Mouse (Mus musculus): ENCODE data around the gene Lsm2. TPM values are rescaled to one million over a fixed set of nuclear protein-coding genes. Genes with fewer than 3 reads are reported as not detected.
"Not testable (repeated sequence)": the region's sequence is repeated elsewhere in the genome, so short reads cannot be mapped to it uniquely, and the experiment has no call there.

The Lsm2 gene
- polyA plus RNA-seq, 1 experiment: 54.6 TPM

DNA sequence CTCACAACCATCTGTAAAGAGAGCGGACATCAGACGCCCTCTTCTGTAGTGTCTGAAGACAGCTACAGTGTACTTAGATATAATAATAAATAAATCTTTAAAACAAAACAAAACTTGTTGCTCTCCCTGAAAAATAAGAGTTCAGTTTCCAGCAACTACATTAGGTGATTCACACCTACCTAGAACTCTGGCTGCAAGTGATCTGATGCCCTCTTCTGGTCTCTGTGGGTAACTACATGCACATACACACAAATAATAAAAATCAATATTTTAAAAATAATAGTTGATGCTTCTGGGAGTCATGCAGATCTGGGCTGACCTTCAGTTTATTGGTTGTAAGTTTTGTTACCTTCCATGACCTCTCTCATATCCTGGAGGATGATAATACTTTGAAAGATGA is 2.6 kb downstream of the Lsm2 start:
- DNase-seq (ENCODE audit: low read depth): no peak

DNA sequence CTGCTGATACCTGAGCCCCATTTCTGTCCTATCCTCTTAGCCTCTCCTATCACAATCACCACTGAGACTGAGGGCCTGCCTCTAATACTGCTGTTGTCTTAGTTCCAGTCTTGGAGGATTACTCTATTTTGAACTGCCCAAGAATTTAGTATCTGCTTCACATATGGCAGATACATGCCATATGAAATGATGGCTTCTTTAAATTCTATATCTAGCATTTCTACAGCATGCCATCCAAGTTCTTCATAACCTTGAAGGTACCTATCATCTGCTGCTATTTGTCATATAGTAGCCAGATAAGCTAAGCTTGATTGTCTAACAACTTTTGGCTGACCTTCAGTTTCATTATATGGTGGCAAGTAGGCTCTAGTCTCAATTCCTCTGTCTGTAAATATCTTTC is 13.1 kb downstream of the Lsm2 start:
- no peak for DNase-seq (ENCODE audit: low read depth)

DNA sequence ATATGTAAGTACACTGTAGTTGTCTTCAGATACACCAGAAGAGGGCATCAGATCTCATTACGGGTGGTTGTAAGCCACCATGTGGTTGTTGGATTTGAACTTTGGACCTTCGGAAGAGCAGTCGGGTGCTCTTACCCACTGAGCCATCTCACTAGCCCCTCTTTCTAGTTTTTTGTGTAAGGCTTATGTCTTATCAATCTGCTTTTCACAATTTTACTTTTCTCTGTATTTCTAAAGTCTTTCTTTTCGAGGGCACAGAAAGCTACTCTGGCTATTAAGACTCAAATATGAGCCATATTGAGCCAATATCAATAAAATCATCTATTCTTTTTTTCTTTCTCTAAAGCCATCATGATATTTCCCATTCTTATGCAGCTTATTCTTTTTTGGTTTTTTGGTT is 13.5 kb downstream of the Lsm2 start:
- not testable (repeated sequence) for DNase-seq (ENCODE audit: low read depth)

DNA sequence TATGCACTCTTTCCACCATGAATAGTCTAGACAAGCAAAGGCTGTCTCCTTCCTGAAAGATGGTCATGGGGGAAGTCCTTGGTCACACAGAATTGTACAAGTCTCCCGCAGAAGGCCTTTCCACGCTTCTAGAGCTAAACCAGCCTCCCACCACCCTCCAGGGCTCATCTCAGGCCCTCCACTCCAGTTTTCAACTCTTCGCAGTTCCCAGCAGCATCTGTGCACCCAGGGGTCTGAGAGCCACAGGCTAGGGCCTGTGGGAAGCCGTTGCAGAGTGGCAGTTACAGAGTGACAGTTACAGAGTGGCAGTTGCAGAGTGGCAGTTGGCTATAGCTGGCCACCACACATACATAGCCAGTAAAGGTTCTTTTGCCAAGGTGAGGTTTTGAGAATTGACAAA is 14.3 kb downstream of the Lsm2 start:
- DNase-seq (ENCODE audit: low read depth): not testable (repeated sequence)

DNA sequence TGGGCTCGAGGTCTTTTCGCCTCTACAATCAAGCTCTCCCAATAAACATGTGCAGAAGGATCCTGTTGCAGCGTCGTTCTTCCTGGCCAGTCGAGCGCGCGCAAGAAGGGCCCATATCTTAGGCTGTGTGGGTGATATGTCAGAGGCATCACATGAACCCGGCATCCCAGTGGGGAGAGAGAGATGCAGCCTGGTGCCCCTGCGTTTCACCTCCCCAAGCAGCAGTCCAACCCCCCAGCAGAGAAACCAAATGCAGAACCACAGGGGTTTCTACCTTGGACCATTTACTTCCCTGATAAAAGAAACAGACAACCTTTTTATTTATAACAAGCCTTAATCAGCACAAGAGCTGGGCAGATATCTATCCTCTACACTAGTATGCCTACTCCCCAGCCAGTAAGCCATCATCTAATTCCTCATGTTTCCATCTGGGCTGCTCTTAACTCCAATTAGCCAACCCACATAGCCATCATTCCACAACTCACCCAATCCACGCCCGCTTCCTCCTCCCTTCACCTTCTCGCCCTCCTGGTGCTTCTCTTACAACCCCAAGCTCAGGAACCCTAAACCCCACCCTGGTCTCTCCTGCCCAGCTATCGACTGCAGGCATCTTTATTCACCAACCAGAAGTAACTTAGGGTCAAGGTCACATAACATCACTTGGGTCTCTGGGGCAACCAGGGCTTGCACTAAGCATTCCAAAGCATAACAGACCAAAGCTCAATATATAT is 14.9 kb downstream of the Lsm2 start:
- DNase-seq (ENCODE audit: low read depth): no peak

DNA sequence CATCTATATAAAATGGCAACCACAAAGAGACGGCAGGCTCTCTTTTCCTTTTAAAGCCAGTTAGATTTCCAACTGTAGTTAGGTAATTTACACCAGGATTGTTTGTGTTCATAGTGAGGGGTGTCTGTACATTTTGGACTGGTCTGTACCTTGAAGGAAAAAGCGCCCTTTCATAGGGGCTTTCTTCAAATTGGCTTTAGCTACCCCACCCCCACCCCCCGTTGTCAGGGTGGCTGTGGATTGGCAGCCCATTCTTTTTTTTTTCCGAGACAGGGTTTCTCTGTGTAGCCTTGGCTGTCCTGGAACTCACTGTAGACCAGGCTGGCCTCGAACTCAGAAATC is 15.5 kb downstream of the Lsm2 start:
- DNase-seq (ENCODE audit: low read depth): no peak

DNA sequence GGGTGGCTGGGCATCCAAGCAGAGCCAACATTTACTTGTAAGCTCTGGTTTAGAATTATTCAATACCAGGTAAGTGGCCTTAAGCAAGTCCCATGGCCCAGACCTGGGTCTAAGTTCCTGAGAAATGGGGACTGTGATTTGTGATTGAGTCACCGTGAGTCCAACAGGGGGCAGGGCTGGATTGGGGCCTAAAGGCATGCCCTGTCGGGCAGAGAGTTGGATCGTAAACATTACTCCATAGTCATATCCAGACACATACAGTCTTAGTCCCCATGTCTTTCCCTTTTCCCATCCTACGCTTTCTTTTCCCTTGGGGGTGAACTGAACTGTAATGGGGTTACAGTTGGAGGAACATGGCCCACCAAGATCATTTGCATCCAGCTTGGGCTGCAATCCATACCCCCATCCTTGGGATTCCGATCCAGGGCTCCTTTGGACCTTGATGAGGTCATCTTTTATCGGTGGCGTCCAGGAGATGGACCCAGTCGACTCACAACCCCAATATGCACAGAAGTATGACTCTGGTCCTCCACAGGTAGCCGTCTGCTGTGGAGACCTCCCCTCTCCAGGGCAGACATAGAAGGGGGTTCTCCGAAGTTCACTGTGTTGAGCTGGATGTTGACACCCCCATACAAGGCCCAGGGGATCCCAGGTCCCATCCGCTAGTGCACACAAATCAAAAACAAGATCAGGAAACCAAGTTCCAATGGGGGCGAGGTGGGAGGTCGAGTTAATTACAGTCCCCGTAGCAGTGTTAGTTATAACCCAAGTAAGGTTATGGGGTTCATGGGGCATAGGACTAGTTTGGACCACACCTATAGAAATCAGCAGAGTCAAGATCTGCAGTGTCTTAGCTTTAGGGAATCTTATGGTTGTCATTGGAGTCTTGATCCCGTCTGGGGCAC is 17.1 kb downstream of the Lsm2 start:
- DNase-seq (ENCODE audit: low read depth): no peak

DNA sequence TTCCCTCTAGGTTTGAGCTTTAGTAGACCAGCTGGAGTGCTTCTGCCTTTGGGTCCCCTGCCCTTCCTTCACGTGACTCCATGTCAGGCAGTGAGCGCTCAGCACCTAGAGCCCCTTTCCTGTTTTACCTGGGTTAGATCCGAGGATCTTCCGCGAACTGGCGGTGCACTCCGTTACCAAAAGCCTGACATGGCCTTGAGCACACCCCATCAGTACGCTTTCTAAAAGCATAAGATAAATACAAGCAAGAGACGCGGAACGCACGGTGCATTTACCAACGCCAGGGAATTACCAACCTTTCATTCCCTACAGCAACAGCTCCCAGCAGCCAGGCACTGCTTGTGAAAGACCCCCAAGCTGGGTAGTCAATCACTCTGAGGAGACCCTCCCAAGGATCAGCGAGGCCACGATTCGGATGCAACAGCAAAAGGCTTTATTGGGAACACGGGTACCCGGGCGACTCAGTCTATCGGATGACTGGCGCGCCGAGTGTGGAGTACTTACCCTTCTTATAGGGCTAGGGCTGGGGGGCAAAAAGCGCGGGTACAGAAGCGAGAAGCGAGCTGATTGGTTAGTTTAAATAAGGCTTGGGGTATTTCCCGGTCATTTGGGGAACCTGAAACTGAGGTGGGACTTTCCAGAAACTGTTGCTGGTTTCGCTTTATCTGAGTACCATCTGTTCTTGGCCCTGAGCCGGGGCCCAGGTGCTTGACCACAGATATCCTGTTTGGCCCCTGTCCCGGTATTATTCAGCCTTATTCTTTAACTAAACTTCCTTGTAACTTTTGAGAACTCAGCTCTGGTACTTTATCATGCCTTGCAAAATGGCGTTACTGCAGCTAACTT is 18.4 kb downstream of the Lsm2 start:
- DNase-seq (ENCODE audit: low read depth): not testable (repeated sequence)

DNA sequence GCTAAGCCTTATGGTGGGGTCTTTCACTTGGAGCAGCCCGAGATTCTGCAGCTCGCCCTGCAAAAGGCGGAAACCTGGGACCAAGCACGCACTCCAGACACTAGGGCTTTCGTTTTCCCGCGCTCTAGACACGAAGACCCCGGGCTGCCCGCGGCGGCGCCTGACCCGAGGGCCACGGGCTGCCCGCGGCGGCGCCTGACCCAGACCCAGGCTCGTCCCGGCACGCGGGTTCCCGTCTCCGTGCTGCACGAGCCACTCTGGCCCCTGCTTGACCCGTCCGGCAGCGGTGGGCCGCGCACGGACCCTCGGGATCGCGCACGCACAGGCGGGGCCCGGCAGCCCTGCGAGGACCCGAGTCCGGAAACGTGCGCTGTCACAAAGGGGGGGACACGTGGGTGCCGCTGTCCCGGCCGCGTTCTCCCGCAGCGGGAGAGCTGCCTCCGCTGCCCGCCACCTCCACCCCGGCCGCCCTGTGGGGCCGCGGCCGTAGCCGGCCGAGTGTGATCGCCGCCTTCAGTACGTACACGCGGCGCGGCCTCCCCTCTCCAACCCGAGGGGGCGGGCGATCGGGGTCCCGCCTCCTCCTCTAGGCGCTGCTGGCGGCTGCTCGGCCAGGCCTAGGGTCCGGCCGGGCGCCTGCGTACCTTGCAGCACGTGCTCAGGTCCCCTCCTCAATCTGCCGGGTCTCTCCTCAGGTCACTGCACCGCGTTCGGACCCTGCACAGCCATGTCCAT is 19.2 kb downstream of the Lsm2 start, which contains the start of gene Vars:
Gene Vars (plus strand): TSS at position 271 of the 735 bp plus-strand sequence.
- DNase-seq (ENCODE audit: low read depth): no peak

DNA sequence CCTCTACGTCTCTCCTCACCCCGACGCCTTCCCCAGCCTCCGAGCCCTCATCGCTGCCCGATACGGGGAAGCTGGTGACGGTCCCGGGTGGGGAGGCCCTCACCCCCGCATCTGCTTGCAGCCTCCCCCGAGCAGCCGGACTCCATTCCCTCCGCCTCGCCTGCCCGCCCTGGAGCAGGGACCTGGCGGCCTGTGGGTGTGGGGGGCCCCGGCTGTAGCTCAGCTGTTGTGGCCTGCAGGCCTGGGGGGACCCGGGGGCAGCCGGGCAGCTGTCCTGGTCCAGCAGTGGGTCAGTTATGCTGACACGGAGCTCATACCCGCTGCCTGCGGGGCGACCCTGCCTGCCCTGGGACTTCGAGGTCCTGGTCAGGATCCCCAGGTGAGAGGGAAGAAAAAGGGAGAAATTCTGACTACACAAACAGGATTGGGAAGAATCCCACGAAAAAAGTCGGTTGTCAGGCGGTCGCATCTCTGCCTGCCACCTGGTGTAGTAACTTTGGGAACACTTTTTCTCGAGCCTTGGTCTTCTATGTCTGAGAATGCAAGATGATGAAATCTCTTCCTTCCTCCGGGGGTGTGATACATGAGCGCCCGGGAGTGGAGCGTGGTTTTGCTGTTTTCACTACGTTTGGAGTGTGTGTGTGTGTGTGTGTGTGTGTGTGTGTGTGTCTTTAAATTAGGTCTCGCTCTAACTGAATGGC is 19.9 kb downstream of the Lsm2 start:
- DNase-seq (ENCODE audit: low read depth): no peak

DNA sequence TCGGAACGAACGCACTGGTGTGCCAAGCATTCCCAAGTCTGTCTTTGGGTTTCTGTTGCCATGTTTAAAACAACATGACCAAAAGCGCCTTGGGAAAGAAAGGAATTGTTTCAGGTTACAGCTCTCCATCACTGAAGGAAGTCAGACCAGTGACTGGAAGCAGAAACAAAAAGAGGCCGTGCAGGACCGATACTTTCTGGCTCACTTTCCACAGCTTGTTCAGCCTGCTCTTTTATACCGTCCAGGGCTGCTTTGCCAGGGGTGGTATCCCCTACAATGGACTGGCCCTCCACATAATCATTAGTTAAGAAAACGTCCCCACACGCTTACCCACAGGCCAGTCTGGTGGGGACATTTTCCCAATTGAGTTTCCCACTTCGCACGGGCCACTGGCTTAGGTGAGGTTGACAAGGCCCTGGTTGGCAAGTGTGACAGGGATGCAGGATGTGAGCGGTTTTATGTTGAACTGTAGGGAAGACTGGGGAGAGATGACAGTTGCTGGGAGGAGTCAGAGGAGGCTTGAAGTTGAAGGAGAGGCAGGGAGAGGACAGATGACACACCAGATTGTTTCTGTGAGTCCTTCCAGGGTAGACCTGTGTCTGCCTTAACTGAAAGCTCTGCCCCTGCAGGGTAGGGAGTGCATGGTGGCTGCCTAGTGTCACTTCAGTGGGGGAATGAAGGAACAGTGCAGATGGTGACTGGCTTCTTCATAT is 20.6 kb downstream of the Lsm2 start:
- no peak for DNase-seq (ENCODE audit: low read depth)

DNA sequence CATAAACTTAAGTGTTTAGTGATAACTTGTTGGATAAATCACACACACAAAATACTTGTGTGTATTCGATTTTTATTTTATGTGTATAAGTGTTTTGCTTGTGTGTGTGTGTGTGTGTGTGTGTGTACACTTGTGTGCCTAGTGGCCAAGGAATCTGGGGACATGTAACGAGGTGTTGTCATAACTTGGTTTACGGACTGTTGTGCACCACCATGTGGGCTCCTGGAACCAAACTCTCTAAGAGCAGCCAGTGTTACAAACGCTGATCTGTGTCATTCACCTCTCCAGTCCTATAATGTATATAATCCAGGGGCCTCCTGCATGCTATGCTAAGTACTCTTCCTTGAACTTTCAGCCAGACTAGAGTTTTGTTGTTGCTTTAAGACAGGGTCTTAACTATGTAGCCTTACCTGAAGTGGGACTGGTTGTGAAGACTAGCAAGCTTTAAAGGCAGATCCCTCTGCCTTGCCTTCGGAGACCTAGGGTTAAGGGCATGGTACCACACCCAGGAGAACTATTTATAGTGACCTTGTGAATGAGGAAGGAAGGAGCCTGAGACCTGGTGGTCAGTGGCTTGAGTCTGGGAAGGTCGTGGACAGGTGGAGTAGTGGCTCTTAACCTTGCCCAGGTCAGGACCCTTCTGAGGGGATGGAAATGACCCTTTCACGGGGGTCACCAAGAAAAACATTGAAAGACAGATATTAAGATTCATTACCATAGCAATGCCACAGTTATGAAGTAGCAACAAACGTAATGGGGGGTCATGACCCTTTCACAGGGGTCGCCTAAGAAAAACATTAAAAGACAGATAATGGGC is 21.6 kb downstream of the Lsm2 start:
- DNase-seq (ENCODE audit: low read depth): no peak

DNA sequence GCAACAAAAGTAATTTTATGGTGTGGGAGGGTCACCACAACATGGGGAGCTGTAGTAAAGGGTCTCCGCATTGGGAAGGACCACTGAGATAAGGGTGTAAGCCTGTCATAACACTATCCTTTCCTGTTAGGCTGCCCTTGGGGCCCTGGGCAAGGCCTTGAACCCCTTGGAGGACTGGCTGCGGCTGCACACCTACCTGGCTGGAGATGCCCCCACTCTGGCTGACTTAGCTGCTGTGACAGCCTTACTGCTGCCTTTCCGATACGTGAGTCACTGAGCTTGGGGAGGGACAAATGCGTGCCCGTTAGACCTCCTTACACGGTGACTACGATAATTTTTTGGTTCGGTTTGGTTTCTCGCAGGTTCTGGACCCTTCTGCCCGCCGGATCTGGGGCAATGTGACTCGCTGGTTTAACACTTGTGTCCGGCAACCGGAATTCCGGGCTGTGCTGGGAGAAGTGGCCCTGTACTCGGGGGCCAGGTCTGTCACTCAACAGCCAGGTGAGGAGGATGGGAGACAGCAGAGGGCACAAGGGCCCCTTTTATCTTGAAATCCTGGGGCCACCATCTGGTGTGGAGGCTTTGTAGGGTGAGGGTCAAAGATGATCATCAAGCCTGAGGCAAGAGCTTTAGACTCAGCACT is 22.5 kb downstream of the Lsm2 start:
- no peak for DNase-seq (ENCODE audit: low read depth)

DNA sequence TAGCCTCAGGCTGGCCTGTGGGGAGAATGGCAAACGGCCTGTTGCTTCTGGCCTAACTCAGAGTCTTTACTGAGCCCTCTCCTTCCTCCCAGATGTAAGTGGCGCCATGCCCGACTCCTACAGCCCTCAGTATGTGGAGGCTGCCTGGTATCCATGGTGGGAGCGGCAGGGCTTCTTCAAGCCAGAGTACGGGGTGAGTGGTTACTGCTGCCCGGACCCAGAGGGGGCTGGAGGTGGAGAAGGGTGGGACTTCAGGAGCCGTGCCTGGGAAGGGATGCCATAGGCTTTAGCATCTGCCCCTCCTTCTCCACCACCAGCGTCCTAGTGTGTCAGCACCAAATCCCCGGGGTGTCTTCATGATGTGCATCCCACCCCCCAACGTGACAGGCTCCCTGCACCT is 23.5 kb downstream of the Lsm2 start:
- no peak for DNase-seq (ENCODE audit: low read depth)

DNA sequence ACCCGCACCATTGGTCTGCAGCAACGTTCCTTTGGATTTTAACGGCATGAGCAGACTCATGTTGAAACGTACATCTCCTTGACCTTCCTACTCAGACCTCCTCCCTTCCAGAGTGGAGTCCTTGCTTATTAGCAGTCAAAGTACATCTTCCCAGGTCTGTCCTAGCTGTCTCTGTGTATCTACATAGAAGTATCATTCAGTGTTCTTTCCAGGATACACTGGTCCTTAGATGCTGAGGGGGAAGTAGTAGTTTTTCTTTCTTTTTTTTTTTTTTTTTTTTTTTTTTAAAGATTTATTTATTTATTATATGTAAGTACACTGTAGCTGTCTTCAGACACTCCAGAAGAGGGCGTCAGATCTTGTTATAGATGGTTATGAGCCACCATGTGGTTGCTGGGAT is 24.2 kb downstream of the Lsm2 start:
- not testable (repeated sequence) for DNase-seq (ENCODE audit: low read depth)

DNA sequence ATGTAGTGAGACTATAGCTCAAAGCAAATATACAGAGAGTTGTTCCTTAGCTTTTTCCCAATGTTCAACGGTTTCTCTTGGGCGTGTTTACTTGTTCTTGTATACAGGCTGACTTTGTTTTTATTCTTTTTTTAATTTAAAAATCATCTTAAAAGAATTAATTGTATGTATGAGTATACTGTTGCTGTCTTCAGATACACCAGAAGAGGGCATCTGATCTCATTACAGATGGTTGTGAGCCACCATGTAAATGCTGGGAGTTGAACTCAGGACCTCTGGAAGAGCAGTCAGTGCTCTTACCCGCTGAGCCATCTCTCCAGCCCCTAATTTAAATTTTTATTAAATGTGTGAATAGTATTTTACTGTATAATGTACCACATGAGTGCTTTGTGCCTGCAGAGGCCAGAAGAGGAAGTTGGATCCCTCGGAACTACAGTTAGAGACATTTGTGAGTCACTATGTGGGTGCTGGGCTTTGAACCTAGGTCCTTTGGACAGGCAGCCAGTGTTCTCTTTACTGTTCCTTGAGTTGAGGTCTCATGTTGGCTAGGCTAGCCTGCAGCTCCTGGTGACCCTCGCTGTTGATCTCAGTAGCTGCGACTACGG is 25.8 kb downstream of the Lsm2 start:
- no peak for DNase-seq (ENCODE audit: low read depth)

DNA sequence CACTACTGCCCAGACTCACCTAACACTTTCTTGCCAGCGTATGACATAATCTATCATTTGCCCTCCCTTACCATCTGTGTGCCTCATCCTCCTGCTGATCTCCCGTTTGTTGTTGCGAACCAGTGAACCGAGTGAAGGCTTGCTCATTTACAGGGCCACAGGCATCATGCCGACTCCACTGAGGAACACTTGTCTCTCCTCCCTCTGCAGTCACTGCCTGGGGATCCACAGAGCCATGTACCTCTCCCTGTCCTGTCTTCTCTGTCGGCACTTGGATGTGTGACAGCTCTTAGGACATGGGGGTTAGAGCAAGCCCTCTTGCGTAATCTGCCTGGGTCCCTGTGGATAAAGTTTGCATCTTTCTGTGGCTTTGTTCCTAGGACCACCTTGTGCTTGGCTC is 27.9 kb downstream of the Lsm2 start:
- no peak for DNase-seq (ENCODE audit: low read depth)

DNA sequence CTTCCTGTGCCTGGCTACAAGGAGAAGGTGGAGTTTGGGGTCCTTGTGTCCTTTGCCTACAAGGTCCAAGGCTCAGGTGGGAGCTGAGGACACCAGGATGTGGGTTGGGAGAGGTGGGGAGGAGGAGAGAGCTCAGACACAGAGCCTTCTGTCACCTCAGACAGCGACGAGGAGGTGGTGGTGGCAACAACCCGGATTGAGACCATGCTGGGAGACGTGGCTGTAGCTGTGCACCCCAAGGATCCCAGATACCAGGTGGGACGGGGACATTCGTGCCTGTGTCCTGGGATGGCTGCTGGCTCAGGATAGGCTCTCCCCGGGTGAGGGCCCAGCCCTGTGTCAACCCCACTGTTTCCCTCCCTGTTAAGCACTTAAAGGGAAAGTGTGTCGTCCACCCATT is 29.8 kb downstream of the Lsm2 start:
- DNase-seq (ENCODE audit: low read depth): no peak

All from gonadal fat pad, adult 2 months (tissue).